Mouse (Mus musculus) heart, adult 9 months (tissue): Measurements from ENCODE around the gene Hyal3.

Experiments
- DNase-seq, 2 experiments: peaks; one replicate each; pipeline ENCODE4 v3.0.0; 2022; ENCODE audit warnings: low spot score in 2 of 2

Gene Hyal3

DNA sequence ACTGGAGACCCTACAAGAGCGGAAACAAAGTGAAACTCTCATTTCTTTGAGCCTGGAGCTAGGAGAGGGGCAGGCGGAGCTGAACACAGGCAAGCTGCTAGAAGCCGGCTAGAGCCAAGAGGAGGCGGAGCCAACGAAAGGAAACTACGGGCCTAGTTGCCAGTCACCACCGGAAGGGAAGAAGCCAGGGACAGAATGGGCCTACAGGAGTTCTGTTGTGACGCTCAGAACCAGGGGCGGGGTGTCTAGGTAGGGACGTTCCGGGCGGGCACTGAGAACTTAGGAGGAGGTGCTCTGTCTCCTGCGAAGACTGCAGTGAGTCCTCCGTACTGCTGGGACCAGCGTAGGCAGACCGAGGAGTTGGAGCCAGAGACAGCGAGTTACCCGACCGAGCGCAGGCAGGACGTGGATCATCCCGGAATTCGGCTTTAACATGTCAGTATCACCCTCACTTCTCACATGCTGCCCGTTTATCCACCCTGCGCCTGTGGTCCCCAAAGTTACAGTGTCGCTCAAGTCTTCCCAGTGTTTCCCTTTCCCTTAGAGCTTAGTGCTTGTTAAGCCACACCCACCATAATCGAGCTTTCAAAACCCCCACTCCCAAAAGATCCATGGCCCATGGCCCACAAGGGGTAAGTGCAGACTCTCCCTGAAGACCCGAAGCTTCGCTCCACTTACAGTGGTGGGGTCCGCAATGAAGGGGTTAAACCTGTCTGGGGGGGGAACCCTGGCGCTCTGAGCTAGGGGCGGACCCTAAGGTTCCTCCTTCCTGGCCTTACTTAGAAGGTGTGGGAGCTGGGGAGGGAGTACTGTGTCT, at the start of gene Hyal3:
Hyal3 (plus strand) TSS at position 318 of the 817 bp plus-strand sequence.
- peak; percentile 93 for DNase-seq

- DNase-seq, result peak; percentile 96 to 97
These were observed 46.7 kb upstream of the Hyal3 start, which contains the start of gene Tmem115 for GRCm38 (mm10) chr9:107533791-107534407. Gene Tmem115, plus strand, starts transcription at chr9:107533945.

DNA sequence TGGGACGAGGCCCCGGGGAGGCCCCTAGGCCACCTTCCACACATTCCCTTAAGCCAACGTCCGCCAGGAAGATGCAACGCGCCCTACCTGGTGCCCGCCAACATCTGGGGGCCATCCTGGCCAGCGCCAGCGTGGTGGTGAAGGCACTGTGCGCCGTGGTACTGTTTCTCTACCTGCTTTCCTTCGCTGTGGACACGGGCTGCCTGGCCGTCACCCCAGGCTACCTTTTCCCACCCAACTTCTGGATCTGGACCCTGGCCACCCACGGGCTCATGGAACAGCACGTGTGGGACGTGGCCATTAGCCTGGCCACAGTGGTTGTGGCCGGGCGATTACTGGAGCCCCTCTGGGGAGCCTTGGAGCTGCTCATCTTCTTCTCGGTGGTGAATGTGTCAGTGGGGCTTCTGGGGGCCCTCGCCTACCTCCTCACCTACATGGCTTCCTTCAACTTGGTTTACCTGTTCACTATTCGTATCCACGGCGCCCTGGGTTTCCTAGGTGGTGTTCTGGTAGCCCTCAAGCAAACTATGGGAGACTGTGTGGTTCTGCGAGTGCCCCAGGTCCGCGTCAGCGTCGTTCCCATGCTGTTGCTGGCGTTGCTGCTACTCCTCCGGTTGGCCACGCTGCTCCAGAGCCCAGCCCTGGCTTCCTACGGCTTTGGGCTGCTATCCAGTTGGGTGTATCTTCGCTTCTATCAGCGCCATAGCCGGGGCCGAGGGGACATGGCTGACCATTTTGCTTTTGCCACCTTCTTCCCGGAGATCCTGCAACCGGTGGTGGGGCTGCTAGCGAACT, 46.0 kb upstream of the Hyal3 start:
- DNase-seq, result no peak

DNA sequence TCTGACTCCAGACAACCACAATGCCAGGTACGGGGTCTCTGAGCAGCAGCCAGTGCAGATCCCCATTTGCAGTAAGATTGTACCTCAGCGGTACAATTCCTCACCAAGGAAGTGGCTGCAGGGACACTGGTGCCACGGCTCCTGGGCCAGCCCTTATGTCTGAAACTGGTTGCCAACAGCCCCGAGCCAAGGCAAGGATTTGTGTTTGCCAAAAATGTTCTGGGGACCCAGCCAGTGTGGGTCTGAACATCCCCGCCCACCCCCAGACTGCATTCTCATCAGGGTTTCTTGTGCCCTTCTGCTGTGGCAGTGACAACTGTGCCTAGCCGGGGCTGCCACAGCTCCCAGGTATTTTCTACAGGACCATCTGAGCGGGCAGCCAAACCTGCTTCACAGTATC, 42.4 kb upstream of the Hyal3 start:
- no peak for DNase-seq

GRCm38 (mm10) chr9:107538711-107539110, 41.9 kb upstream of the Hyal3 start:
- no peak for DNase-seq

DNA sequence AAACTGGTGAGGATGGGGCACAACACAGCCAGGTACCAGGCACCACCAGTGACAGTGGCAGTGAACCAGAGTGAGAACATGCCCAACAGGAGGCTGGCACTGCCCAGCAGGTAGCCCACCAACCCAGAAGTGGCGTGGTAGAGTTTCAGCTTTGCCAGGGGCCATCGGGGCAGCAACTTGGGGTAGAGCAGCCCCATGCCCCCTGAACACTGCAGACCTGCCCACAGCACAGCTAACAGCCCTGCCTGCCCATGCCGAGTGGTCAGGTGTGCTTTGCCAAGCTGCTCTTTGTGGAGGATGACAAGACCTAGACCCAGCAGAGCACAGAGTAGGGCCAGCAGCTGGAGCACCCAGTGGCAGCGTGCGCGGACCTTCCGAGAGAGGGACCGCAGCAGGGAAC, 40.7 kb upstream of the Hyal3 start:
- no peak for DNase-seq

DNA sequence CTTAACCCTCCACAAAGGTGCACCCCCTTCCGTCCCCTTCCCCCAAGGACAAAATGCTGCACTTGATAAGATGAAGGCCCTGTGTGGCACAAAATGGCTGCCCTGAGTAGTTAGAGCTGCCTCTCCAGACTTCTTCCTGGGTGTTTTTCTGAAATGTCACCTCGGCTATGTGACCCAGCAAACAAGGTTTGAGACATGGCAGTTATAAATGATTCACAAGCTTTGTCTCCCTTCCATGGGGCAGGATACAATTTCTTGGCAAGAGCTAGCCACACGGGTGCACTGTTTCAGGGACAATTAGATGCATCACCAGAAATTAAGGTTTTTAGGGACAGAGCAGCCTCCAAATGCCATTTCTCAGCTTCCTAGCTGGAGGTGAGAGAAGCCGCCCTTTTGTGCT, 40.2 kb upstream of the Hyal3 start:
- no peak for DNase-seq

DNA sequence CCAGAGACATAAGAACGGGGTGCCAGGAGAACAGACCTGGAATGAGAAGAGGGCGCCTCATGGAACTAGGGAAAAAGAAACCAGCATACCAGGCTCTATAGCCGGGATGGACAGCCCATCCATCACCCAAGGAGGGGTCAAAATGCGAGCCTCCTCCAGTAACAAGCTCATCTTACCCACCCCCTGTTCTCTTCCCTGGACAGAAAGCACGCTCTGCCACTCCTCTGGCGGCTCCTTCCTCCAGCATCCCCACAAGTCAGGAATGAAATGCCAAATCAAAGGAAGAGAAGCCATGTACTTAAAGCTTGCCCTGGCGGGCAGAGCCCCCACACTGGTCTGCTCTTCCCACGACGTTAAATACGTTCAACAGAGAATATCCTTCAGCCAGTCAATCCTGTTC, 39.6 kb upstream of the Hyal3 start:
- no peak for DNase-seq

DNA sequence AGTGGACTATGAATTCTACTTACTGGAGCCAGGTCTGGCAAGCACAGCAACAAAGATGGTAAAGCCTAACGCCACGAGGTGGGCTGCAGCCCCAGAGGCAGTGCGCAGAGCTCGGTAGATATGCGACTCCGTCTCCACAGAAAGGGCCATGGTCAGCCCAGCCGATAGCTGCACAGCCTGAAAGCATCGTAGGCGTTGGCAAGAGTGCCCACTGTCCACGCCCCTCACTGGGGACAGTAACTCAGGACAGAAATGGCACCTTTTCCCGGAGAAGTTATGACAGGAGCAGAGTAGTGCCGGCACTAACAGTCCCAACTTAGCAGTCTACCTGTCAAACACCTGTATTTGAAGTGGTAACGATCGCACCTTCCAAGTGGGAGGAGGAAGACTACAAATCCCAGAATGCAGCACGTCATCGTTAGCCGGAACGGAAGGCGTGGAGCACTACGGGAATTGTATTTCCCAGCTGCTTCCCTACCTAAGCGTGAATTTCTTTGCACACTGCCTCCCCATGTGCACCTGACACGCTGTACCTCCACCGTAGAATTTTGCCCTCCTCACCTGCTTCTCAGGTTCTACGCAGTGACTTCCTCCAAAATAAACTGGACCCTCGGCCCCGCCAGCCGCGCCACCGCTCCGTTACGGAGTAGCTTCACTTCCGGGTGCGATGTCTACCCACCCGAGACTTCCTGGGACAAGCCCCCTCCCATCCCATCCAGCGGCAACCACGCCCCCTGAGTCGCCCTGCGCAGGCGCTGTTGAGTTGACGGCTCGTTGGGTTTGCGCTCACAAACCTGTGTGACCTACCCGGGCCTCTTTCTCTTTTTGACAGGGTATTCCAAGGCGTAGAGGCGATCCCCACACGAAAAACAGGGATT, 38.9 kb upstream of the Hyal3 start, which contains the start of the genes Cyb561d2 and Nprl2:
Cyb561d2 (minus strand) TSS at position 720 of the 878 bp plus-strand sequence.
Nprl2 (plus strand) TSS at position 753 of the 878 bp plus-strand sequence.
- peak; percentile 93 to 96 for DNase-seq

GRCm38 (mm10) chr9:107542352-107542686, 38.3 kb upstream of the Hyal3 start:
- DNase-seq, result no peak

- no peak for DNase-seq
These were observed 37.9 kb upstream of the Hyal3 start for GRCm38 (mm10) chr9:107542721-107543120.

GRCm38 (mm10) chr9:107543299-107543698, 37.3 kb upstream of the Hyal3 start:
- DNase-seq, result no peak

DNA sequence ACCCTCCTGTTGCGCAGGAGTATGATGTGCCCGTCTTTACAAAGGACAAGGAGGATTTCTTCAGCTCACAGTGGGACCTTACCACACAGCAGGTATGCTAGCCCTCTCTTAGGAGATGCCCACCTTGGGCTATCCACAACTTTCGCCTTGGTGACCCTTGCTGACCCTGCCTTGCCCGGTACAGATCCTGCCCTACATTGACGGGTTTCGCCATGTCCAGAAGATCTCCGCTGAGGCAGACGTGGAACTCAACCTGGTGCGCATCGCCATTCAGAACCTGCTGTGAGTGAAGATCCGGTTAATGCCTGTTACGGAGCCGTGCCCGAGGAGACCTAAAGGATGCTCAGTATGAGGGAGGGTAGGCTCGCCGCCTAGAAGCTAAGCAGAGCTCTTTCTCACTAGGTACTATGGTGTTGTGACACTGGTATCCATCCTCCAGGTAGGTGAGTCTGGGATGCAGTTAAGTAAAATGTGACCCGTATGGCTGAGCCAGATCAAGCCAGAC, 36.4 kb upstream of the Hyal3 start:
- DNase-seq, result no peak

GRCm38 (mm10) chr9:107544729-107545128, 35.9 kb upstream of the Hyal3 start:
- DNase-seq, result no peak

DNA sequence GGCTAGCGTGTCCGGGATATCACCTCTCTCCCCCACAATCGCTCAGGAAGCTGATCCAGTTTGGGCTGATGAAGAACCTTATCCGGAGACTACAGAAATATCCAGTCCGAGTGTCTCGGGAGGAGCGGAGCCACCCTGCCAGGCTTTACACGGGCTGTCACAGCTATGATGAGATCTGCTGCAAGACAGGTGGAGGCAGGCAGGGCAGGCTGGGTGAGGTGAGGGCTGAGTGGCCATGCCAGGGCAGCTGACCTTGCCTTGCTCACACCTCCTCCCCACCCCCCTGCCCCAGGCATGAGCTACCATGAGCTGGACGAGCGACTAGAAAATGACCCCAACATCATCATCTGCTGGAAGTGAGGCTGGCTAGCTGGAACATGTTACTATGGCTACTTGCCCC, 35.4 kb upstream of the Hyal3 start:
- no peak for DNase-seq

DNA sequence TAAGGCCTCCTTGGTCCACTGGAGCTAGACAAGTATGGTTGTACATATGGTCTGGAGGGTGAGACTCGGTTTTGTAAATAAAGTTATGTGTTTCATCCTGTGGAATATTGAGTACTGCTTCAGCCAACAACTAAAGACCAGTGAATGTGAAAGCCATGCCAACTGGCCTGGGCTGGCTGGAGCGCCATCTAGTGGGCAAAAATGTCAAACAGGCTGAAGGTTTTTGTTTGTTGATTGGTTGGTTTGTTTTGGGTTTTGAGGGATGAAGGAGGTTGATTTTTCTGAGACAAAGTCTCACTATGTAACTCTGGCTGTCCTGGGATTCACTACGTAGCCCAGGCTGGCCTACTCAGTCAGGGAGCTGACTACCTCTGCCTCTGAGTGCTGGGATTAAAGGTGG, 35.0 kb upstream of the Hyal3 start:
- peak in 1 of 2 experiments; percentile 65 for DNase-seq

DNA sequence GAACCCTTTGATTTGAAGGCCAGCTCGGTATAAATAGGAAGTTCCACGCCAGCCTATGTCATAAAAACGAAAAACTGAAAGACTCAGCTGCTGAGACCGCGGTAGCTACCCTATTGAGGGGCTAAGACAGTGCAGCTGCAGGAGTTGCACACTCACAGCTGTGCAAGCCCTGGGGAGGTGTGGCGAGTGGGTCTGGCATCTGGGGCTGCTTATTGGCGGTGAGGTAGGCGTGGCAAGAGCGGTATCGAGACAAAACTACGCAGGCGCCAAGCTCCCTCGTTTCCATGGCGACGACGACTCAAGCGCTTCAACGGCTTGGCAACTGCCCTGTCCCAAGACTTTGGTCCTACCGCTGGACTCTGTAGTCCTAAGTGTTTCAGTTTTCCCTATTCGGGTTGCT, 33.6 kb upstream of the Hyal3 start, which contains the start of gene Zmynd10:
Zmynd10 (plus strand) TSS at position 273 of the 400 bp plus-strand sequence.
- peak; percentile 84 to 89 for DNase-seq

- no peak for DNase-seq
These were observed 32.7 kb upstream of the Hyal3 start for GRCm38 (mm10) chr9:107547957-107548356.

DNA sequence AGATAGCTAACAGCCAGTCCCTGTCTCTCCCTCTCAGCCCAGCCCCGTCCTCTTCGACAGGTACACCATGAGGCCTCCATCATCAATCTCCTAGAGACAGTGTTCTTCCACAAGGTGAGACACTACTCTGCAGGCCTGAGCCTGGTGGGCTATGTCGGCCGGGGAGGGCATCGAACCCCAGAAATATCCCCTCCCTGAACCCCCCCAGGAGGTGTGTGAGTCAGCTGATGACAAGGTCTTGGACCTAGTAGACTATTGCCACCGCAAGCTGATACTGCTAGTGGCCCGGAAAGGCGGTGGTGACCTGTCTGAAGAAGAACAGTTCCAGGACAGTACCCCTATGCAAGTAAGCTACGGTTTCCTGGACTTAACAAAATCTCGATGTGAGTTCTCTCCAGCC, 31.8 kb upstream of the Hyal3 start:
- no peak for DNase-seq

- no peak for DNase-seq
These were observed 31.1 kb upstream of the Hyal3 start for GRCm38 (mm10) chr9:107549297-107550074.
